Mouse (Mus musculus) heart, adult 8-10 months (tissue): ENCODE results near the gene Ncoa3. TPM values are rescaled to one million over a fixed set of nuclear protein-coding genes. Genes with fewer than 3 reads are reported as not detected.
A peak's percentile ranks its signal among the peaks of the same experiment; 100 is the strongest.

Source experiments
- DNase-seq: peaks from one replicate; pipeline ENCODE4 v3.0.0; 2022; ENCODE audit warnings: low spot score
- total RNA-seq, 4 experiments: library from RNA; stranded (reverse); gene quantifications; 2 replicates each; pipeline ENCODE4 v1.2.4; 2022

Gene Ncoa3
- total RNA-seq, 4 experiments from 2014 or later = 24.3 to 30.2 (median 28.7) TPM

DNA sequence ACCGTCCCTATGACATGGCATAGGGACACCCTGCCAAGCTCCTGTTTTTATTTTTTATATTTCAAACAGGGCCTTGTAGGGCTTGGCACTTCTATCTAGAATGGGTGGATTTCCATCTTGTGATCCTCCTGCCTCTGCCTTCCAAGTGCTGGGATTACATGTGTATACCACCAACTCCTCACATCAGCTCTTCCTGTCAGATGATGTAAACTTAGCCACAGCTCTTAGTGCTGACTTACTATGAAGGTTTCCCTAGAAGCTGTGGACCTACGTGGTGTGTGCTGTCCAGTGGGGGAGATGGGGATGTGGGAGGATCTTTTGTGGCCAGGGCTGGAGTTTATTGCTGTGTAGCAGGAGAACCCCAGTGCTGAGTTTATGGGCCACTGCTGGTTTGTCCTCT, 8.9 kb downstream of the Ncoa3 start:
- no peak for DNase-seq

DNA sequence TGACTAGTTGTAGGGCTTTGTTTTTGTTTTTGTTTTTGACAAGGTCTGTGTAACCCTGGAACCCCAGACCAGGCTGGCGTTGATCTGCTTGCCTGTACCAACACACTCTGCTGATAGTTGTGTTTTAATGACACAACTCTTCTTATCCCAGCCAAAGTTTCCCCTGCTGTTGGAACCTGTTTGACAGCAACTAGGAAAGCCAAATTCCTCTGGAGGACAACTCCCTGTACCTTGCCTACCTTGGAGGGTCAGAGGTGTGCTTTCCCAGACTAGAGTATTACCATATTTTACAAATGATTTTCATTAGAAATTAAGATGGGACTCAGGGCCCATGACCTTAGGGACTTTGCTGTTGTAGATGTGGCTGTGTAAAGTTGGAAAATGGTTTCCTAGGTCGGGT, 9.3 kb downstream of the Ncoa3 start:
- no peak for DNase-seq

DNA sequence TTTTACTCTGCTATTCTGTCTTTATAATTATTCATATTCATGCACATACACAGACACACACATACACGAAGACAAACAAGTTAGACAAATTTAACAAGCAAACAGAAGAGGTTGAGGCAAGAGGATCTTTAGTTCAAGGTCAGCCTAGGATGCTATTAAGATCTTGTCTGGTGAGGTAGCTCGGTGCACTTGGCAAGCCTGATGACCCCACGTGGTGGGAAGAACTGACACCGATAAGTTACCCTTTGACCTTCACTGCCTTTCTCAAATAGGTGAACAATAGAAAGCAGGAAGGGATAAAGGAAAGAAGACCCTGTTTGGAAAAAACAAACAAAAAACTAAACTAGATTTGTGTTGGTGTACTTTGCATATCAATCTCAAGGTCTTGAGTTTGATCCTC, 10.0 kb downstream of the Ncoa3 start:
- no peak for DNase-seq

DNA sequence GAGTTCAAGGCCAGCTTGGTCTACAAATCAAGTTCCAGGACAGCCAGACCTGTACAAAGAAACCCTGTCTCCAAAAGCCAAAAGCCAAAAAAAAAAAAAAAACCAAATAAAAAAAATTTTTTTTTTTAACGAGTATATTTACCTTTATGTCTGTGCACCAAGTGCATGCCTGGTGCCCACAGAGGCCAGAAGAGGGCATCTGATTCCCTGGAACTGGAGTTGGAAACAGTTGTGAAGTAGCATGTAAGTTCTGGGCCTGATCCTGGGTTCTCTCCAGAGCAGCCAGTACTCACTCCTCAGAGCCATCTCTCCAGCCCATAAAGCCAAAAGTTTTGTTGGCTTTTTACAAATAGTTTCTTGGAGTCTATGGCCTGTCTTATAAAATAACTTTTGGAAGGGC, 10.6 kb downstream of the Ncoa3 start:
- no peak for DNase-seq

DNA sequence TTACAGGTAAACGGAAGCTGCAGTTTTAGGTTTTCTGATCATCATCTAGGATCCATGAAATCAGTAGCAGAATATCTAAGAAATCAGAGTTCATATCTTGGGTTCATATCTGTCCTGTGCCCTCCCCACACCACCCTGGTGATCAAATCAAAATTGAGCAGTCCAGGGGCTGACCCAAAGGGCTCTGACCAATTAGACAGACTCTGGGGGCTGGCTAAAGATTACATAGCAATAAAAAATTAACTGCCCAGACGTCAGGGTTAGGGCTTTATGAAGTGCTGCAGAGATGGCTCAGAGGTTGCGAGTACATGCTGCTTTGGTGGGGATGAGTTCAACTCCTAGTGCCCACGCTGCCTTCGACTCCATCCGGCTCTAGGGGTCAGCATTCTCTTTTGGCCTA, 14.6 kb downstream of the Ncoa3 start:
- DNase-seq = no peak

DNA sequence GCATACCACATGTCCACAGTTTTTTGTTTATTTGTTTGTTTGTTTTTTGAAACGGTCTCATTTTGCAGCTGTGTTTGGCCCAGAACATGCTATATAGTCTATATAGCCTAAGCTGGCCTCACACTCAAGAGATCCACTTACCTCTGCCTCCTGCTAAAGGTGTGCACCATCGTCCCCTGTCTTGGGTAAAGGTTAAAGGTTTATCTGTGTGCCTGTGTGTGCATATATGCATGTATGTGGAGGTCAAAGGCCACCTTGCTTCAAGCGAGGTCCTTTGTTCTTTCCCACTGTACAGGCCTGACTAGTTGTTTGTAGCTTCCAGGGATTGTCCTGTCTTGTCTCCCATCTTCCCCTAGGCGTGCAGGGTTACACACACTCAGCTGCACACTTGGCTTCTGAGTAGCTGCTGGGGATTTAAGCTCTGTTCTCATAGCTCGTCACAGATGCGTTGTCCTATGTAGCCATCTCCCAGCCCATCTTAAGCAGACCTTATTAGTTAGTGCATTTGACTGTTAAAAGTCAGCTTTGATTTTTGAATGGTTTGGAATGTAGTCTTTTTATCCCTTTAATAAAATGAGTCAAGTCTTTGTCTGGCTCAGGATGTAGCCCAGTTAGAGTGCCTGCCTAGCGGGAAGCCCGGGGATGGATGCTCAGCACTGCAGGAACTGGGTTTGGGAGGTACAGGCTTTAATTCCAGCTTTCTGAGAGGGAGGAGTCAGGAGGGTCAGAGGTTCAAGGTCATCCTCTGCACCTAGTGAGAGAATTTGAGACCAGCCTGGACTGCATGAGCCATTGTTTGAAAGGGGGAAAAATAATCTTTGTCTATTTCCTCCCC, 16.3 kb downstream of the Ncoa3 start:
- DNase-seq = no peak

DNA sequence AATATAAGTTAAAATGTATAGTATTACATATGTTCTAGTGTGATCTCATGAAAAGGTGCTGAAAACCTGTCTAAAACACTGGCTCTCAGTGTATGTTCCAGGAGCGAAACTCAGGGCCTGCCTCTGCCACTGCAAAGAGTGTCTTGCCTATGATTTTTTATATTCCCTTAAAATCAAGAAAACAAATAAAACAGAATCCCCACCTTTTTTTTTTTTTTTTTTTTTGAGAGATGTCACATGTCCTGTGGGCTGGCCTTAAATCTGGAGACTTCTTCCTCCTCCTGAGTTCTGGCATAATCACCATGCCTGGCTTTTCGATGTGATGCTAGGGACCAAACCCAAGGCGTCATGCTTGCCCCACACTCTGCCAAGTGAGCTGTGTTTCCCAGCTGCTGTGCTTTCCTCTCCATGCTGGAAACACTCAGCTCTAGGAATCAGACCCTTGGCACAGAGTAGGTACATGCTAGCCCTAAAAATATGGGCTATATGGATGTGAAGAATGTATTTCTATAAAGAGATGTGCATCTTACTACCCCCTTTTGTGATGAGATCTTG, 17.0 kb downstream of the Ncoa3 start:
- no peak for DNase-seq

DNA sequence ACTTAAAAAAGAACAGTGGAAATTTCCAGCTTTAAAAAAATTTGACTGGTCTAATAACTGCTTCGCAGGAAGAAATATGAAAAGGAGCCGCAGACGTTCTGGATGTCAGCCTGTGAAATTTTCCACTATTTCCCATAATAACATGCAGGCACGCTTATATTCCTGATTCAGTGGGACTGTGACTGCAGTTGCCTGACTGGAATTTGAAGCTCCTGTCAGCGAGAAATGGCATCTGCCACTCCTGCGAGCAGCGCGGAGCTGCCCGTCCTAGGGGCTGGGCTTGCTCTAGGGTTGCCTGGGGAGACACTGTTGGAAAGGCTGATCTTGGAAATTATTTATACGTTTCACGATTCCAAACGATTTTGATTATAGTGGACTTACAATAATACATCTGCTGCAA, 17.9 kb downstream of the Ncoa3 start:
- DNase-seq = no peak

DNA sequence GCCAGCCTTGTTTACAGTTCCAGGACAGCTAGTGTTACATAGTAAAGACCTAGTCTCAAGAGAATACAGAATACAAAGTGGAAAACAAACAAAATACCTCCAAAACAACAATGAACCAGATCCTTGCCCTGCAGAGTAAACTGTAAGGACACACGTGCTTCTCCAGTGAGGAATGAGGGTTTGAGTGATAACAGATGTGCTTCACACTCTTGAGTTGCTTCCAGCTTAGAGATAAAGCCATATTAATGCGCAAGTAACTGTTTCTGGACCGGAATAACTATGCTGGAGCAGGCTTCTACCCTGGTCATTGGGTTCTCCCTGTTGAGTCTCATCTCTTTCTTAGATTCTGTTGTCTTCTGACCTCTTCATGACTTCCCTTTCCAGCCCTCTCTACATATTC, 19.0 kb downstream of the Ncoa3 start:
- no peak for DNase-seq

DNA sequence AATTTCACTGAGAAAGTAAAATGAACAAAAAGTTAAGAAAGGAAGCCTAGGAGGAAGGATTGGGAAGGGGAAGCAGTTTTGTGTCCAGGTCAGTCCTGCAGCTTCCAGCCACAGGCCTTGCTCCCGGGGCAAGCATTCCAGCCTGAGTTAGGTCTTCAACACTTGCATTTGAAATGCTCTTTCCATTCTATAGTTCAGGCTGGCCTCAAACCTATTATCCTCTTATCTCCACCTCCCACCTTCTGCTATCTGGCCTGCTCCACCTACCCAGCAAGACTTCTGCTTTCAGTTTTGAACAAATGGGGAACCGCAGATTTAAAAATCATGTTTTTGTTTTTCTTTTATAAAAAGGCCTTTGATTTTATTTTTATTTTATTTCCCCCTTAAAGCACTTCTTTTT, 19.7 kb downstream of the Ncoa3 start:
- DNase-seq = no peak

DNA sequence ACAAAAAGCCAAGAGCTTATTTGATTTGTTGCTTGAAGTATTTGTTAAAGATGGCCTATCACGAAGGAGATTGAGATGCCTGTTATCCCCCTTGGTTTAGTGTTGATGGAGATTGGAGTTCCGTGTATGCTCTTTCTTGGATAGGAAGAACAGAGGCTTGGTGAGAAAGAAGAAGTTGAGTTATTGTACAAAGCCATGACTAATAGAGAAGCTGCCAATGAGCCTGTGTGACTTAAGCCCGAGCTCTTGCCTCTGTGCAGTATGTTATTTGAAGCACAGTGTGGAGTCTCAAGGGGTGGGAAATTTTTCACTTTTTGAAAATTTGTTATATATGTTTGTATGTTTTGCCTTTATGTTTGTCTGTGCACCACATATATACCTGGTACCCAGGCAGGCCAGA, 26.3 kb downstream of the Ncoa3 start:
- no peak for DNase-seq

DNA sequence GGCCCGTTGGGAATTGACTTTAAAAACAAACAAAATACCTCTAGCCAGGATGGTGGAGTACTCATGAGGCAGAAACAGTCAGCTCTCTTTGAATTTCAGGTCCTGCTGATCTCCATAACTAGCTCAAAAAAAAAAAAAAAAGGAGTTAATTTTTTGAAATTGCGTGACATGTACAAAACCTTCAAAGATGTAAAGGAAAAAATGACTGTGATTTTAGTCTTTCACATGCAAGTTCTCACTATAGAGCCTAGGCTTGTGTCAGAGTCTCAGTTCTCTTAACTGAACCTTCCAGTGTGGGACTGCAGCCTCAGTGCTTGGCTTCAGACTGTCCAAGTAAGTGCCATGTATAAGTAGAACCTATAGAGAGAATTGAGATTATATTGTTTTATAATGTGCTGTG, 27.6 kb downstream of the Ncoa3 start:
- no peak for DNase-seq

DNA sequence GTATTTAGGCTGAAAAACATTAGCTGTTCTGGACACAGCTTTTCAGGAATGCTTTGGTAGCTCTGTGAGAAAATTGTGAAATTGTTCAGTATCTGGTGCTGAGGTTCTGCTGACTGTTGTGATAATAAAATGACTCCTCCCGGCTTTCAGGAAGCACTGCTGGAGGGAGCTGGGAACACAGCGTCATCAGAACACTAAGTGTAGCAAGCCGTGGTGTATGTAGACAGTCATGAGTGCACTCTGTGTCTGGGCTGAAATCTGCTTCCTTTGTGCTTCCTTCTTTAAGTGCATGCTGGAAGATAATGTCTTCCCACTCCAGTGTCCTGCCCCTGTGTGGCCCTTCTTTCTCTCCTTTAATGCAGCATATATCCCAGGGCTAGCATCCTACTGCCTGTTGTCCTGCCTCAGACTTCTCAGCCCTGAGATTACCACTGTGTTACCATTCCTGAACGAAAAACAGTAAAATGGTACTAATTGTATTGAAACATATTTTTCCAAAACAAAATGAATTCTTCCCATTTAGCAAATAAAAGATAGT, 28.7 kb downstream of the Ncoa3 start:
- DNase-seq = peak; percentile 64

DNA sequence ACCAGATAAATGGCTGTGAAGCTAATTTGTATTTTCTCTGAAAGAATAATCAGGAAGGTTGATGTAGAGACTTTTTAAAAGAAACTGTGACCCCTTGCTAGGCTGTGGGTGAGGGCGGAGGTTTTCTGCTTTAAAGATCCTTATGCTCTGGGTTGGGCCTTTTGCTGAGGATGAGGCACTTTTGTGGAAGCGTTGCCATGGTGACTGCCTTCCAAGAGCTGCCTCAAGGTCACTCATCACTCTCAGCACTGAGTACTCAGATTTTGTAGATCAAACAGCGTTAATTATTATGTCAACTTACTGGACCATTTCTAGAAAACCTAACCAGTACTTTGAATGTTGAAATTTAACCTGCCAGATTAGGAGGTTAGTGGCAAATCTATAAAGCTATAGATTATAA, 29.2 kb downstream of the Ncoa3 start:
- DNase-seq = no peak

DNA sequence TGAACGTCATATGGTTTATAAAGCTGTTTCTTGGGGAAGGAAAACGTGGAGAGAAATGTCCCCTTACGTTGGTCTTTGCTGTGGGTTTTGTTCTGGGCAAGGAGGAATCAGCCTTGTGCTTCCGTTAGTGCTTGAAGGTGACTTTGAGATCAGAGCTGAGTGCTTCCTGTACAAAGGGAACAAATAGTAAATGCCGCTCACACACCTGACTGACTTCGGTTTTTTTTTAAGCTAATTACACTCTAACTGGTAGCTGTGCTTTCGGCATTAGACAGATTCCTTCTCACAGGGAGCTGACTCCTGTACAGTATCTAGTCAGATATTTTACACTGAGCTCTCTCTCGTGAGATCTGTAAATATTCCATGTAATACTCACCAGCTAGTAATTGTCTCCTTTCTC, 29.9 kb downstream of the Ncoa3 start:
- no peak for DNase-seq

DNA sequence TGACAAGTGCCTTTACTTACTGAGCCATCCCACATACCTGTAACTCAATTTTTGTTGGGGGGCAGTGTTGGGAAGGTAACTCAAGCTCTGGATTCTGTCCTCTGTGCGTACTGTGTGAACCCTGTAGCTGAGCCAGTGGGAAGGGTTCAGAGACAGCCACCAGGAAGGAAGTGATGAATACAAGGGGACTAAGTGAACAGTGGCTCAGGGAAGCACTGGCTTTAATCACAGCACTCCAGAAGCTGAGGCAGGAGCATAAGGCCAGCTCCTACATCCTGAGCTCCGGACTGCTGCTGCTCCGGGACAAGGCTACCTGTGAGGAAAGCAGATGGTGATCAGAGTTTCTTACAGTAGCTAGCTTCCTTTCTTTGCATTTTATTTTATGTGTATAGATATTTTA, 31.6 kb downstream of the Ncoa3 start:
- DNase-seq = no peak

DNA sequence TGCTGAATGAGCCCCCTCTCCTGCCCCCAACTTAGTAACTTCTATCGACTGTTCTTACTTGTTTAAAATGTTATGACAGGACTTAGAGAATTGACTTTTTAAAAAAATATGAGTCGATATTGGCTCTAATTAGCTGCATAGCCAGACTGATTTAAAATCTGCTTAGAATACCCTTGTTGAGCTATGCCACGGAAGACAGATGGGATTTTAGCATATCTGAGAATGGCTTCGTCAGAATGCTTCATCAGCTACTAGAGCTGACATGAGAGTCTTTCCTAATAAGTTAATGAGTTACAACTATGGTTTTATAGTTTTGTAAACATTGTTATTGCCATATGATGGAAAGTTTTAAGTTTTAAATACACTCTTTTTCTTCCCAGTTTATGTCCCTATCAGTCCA, 32.2 kb downstream of the Ncoa3 start:
- no peak for DNase-seq

DNA sequence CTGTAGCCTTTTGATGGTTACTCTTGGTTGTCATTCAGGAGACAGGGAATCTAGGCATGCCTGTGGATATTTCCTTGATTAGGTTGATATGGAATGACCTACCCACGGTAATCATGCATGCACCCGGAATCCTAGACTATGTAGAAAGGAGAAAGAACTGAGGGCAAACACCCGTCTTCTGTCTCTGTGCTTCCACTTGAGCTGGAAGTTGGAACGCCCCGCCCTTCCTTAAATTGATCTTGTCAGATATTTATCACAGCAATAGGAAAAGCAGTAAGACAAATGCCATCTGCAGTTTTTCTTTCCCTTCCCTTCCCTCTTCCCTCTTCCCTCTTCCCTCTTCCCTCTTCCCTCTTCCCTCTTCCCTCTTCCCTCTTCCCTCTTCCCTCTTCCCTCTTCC, 33.5 kb downstream of the Ncoa3 start:
- DNase-seq = no peak

DNA sequence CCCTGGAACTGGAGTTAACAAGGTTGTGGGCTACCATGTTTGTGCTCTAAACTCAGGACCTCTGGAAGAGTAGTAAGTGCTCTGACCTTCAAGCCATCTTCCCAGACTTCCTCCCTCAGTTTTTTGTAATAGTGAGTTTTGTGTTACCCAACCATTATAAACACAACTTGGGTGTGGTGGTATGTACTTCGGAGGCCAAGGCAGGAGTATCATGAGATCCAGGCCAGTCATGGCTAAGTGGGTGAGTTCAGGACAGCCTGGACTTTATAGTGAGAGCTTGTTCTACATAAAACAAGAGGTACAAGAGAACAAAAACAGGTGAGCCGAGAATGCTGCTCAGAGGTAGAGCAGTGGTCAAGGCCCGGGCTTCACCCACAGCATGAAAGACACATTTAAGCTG, 35.4 kb downstream of the Ncoa3 start:
- DNase-seq = no peak

DNA sequence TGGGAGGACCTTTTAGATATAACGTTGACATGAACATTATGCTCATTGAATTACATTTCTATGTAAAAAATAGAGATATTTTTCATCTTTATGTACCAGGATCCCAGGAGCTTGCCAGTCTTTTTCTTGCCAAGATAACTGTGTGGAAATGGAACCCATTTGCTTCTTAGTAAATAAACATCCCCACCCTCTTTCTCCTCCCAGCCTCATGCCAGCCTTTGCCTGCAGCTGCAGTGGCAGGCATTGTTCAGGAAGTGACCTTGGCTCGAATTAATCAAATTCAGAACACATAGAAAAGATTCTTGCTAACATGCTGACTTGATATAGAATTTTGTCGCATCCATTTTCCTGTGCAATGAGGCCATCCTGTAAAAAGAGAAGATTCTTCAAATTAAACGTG, 36.8 kb downstream of the Ncoa3 start:
- DNase-seq = no peak

DNA sequence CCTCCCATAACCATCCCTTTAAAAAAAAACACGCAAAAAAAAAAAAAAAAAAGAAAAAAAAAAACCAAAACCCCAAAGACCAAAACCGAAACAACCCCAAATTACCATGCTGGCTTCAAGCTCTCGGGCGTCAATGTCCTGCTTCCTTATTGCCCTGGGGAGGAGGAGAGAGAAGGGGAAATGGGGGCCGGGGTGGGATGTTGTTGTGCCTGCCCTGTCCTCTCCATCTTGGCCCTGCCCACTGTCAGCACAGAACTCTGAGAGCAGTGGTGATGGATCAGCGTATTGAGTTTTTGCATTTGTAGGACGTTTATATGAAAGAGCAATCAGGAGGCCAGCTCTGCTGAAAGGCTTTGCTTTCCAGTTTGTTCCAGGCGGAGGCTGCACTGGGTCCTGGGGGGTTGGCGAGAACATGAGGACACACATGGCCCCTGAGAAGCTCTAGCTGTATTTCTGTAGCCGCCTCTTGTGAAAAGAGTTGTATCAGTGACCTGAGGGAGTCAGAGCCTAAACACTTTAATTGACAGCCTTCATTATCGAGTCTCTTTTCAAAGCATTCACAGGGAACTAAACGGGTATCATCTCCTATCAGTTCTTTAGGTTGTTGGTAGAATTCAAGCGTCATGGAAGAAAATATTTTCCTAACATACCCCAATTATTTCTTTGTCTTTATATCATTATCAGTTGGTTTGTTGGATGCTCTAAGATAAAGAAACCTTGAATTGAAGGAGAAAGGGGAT, 38.0 kb downstream of the Ncoa3 start:
- no peak for DNase-seq

DNA sequence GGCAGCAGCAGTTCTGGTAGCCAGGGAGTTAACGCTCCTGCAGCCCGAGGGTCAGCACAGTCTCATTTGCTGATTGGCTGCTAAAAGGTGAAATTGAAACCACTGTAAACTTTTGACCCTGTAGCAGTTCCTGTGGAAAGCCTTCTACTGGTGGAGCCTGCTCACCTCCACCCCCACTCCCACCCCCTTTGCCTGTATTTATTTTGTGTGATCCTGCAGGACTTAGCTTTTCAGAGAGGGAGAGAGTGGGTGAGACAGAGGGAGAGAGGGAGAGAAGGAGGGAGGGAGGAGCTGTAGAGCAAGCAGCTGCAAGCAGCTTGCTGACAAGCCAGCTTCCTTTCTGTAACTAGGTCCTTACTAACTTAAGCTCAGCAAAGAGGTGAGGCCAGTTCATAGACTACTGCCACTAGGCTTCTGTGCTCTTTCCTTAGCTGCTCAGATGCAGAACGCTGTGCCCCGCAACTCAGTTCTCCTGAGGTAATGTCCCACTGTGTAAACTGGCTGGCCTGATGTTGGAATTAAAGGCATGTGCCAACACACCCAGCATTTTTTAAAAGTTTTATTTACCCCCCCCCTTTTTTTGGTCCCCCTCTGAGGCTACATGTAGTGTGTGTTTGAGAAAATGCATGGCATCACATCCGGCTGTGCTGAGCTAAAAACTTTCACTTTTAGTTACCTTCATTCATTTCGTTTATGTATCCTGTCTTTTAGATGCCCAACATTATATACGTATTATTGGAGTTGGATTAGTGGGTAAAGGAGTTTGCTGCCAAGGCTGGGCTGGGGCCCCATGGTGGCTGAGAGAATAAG, 38.9 kb downstream of the Ncoa3 start:
- peak; percentile 83 for DNase-seq
